Mouse (Mus musculus) E14TG2a.4 (cell line): ENCODE measurements around the gene Cetn4.

Experiments
- CTCF ChIP-seq: conservative IDR thresholded peaks from 2 replicates; pipeline ENCODE4 v1.5.1; 2014; ENCODE audit warnings: low read length
- NANOG ChIP-seq: IDR thresholded peaks from 2 replicates; pipeline ENCODE4 v1.6.1; 2014; ENCODE audit warnings: borderline replicate concordance, low read length, mixed read lengths

- peak; percentile 83 for TF ChIP-seq CTCF
- TF ChIP-seq NANOG = no peak
These were observed 28.6 kb upstream of the Cetn4 start for GRCm38 (mm10) chr3:37341110-37341509.
